Mouse (Mus musculus) kidney, postnatal 0 days (tissue): ENCODE data around the gene Rdh7. TPM values are rescaled to one million over a fixed set of nuclear protein-coding genes. Genes with fewer than 3 reads are reported as not detected.
"Not testable (repeated sequence)": the region's sequence is repeated elsewhere in the genome, so short reads cannot be mapped to it uniquely, and the experiment has no call there.

Experiments
- ATAC-seq: fragments of 200-750 bp; cut with Nextera tagmentation; replicated peaks from 2 replicates; pipeline ENCODE4 v1.8.0; 2017; ENCODE audit warnings: low read depth, moderate number of reproducible peaks, moderate TSS enrichment, moderate library complexity; ENCODE audit not compliant: low FRiP score
- DNase-seq: peaks from one replicate; pipeline ENCODE4 v3.0.0-alpha.2; 2016; ENCODE audit warnings: low spot score
- H3K27ac ChIP-seq: fragments of 300-500 bp; sonication (generic); 2 replicates; pipeline ENCODE4 v1.5.1; 2014; ENCODE audit warnings: mild to moderate bottlenecking
- H3K27me3 ChIP-seq: fragments of 300-500 bp; sonication (generic); 2 replicates; pipeline ENCODE4 v1.6.1; 2014; ENCODE audit warnings: low read length, mixed read lengths; ENCODE audit not compliant: insufficient read depth
- H3K36me3 ChIP-seq: fragments of 300-500 bp; sonication (generic); 2 replicates; pipeline ENCODE4 v1.6.1; 2014; ENCODE audit warnings: low read length, mixed read lengths; ENCODE audit not compliant: insufficient read depth
- H3K4me1 ChIP-seq: fragments of 300-500 bp; sonication (generic); replicated peaks from 2 replicates; pipeline ENCODE4 v1.6.1; 2014; ENCODE audit warnings: antibody characterized with exemption, low read length, mixed read lengths; ENCODE audit not compliant: insufficient read depth
- H3K4me2 ChIP-seq: fragments of 300-500 bp; sonication (generic); 2 replicates; pipeline ENCODE4 v1.6.1; 2014; ENCODE audit warnings: mild to moderate bottlenecking, low read length, moderate library complexity, mixed read lengths
- H3K4me3 ChIP-seq: fragments of 300-500 bp; sonication (generic); replicated peaks from 2 replicates; pipeline ENCODE4 v1.5.1; 2014; ENCODE audit warnings: low read depth, low read length
- H3K9ac ChIP-seq: fragments of 300-500 bp; sonication (generic); 2 replicates; pipeline ENCODE4 v1.6.1; 2014; ENCODE audit warnings: low read depth, low read length
- H3K9me3 ChIP-seq: fragments of 300-500 bp; sonication (generic); replicated peaks from 2 replicates; pipeline ENCODE4 v1.6.1; 2016; ENCODE audit warnings: low read length, inconsistent platforms, mixed read lengths
- CTCF ChIP-seq: IDR thresholded peaks from 2 replicates; pipeline ENCODE4 v1.5.1; 2016; ENCODE audit warnings: antibody characterized with exemption, low read depth, mild to moderate bottlenecking, moderate library complexity
- WGBS: fragments of 180-500 bp; shearing (Covaris S2); extraction: QIAGEN DNeasy Blood & Tissue Kit; methylation state at CpG from one replicate; pipeline ENCODE4 v1.1.7; 2014; 5-methylcytosine and 5-hydroxymethylcytosine counted together
- polyA plus RNA-seq: library from polyadenylated mRNA; unstranded; fragments of >200 nt; fragmentation: Nextera tagmentation; extraction: Ambion mirVana; gene quantifications from 2 replicates; pipeline ENCODE4 v1.2.1, GENCODE M21; 2015

Gene Rdh7
- polyA plus RNA-seq, 1 experiment from 2014 or later, result 0.21 TPM

DNA sequence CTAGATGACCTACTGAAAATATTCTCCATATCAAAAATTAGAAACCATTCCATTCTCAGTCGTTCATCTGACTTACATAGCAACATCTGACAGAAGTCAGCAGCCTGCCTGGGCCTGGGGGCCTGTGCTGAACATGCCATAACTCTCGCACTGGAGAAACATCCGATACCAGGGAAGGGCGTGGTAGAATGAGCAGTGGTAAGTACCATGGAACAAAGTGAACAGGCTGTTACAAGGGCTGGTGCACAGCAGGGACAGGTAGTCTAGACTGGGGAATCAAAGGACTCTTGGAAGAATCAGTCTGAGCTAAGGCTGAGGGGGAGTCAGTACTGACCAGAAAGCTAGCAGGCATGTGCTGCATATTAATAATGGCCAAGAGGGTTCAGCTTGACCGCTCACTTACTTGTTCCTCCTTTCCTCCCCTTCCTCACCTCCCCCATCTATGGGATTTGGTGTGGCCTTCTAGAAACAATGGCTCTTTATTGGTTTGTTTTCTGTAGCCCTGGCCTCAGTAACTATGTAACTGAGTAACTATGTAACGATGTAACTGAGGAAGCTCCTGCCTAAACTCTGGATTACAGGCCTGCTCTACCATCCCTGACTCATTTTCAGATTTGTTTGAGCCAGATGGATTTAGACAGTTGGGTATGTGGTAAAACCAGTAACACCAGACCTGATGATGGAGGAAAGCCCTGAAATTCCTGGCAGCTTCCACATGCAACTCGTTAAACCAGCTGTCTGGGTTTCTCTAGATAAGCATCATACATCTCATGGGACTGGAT is 36.2 kb upstream of the Rdh7 start:
- H3K4me2 ChIP-seq, result no peak overlapping the region
- ATAC-seq (peak; percentile 76; the same call in 1 of the 2 replicates), DNase-seq (peak; percentile 53)
- H3K9ac ChIP-seq, result no peak overlapping the region
- no peaks in the 10 kb centered on the region for H3K36me3 ChIP-seq
- no peaks in the 10 kb centered on the region for H3K27me3 ChIP-seq
- 0 out of 2 replicates have a peak, but pooled peaks cover 3% of the 10 kb centered on the region for H3K4me1 ChIP-seq
- H3K27ac ChIP-seq, result peak overlapping the region; percentile 76
- no peaks in the 10 kb centered on the region for H3K9me3 ChIP-seq
- 36% methylated on average over 7 of the region's 7 CpGs for WGBS
- no peak overlapping the region for H3K4me3 ChIP-seq
- no peak for TF ChIP-seq CTCF

DNA sequence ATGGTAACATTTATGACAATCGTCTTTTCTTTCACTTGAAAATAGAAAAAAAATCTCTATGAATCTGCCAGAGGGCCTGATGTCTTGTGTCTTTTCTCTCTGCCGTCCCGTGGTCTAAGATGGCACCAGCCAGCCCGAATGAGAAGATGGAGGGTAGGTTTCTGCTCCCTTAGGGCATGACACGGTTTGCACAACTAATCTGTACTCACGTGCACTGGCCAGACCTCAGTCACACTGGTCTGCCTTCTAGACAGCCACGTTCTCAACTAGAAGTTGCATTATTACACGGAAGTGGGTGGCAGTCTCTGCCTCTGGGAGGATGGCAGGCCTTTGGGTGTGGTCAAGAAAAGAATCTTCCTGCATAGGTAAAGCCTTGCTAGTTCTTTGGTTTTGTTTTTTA is 34.4 kb upstream of the Rdh7 start:
- H3K9me3 ChIP-seq, result no peaks in the 10 kb centered on the region
- 0 out of 2 replicates have a peak, but pooled peaks cover 3% of the 10 kb centered on the region for H3K4me1 ChIP-seq
- DNase-seq, result no peak
- no peak overlapping the region for H3K4me2 ChIP-seq
- H3K27ac ChIP-seq, result no peak overlapping the region
- 88% methylated on average over 8 of the region's 8 CpGs for WGBS
- H3K36me3 ChIP-seq, result no peaks in the 10 kb centered on the region
- no peak overlapping the region for H3K4me3 ChIP-seq
- no peak for ATAC-seq
- TF ChIP-seq CTCF, result no peak
- no peak overlapping the region for H3K9ac ChIP-seq
- no peaks in the 10 kb centered on the region for H3K27me3 ChIP-seq

DNA sequence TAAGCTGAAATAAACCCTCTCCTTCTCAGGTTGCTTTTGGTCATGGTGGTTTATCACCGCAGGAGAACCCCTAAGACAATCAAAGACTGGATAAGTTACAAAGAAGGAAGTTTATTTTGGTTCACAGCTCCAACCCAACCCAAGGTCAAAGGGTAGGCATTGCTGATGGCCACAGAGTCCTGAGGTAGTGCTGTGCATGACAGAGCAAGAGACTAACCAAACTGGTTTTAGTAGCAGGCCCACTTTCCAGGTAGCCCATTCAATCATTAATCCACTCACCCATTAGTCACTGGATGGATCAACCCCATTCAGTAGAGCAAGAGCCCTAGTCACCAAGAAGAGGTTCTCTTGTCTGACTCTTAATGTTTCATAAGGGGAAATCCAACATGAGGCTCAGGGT is 33.6 kb upstream of the Rdh7 start:
- Histone ChIP-seq H3K36me3 (no peaks in the 10 kb centered on the region), H3K4me1 (0 out of 2 replicates have a peak, but pooled peaks cover 3% of the 10 kb centered on the region), H3K27ac (no peak overlapping the region), H3K9me3 (no peaks in the 10 kb centered on the region), H3K4me2 (no peak overlapping the region), H3K9ac (no peak overlapping the region), H3K4me3 (no peak overlapping the region), H3K27me3 (no peaks in the 10 kb centered on the region)
- ATAC-seq (no peak), DNase-seq (no peak)
- no peak for TF ChIP-seq CTCF
- WGBS, result 47% methylated on average over 1 of the region's 1 CpGs

DNA sequence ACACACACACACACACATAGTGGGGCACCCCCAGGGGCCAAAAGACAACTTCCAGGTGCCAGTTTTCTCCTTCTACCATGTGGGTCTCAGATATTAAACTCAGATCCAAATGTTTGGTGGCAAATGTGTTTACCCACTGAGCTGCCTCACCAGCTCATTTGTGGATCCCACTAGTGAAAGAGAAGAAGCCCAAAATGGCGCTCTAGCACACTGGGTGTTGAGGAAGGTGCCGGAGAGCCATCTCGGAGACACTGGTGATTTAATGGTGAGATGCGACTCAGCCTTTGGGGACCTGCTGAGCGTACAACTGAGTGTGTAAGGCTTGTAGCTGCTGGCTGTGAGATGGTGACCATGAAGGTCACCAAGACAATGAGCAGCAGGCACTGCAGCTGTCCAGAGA is 29.0 kb upstream of the Rdh7 start:
- TF ChIP-seq CTCF, result no peak
- no peaks in the 10 kb centered on the region for H3K27me3 ChIP-seq
- 95% methylated on average over 5 of the region's 5 CpGs for WGBS
- no peak overlapping the region for H3K27ac ChIP-seq
- no peaks in the 10 kb centered on the region for H3K4me1 ChIP-seq
- H3K36me3 ChIP-seq, result no peaks in the 10 kb centered on the region
- no peak for DNase-seq
- no peak overlapping the region for H3K9ac ChIP-seq
- no peak overlapping the region for H3K4me2 ChIP-seq
- no peak overlapping the region for H3K4me3 ChIP-seq
- no peaks in the 10 kb centered on the region for H3K9me3 ChIP-seq
- ATAC-seq, result no peak

DNA sequence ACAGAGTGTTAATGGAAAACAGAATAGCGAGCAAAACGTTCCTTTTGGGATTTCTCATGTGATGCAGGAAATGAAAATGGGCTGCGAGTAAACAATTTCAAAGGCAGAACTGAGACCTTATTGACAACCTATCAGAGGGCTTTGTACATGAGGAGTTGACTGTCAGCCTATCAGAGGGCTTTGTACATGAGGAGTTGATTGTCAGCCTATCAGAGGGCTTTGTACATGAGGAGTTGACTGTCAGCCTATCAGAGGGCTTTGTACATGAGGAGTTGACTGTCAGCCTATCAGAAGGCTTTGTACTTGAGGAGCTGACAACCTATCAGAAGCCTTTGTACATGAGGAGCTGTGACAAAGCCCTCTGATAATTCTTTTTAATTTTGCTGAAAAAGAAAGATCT is 28.6 kb upstream of the Rdh7 start:
- not testable (repeated sequence) for H3K27ac ChIP-seq, H3K4me2 ChIP-seq, H3K27me3 ChIP-seq, H3K9ac ChIP-seq, ATAC-seq, H3K4me1 ChIP-seq, H3K36me3 ChIP-seq, DNase-seq, H3K9me3 ChIP-seq, H3K4me3 ChIP-seq
- WGBS, result 84% methylated on average over 3 of the region's 3 CpGs

DNA sequence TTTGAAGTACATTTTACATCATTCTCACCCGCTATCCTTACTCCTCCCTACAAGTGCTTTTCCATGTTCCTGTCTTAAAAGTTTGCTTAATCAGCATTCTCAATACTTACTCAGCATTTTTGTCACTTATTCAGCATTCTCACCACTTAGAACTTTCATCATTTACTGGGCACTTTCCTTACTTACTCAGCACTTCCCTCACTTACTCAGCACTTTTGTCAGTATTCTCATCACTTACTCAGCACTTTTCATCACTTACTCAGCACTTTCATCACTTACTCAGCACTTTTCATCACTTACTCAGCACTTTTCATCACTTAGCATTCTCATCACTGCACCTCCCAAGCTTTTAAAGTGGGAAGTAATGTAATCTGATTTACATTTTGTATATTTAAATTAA is 27.0 kb upstream of the Rdh7 start:
- ATAC-seq (no peak), DNase-seq (no peak)
- no peaks in the 10 kb centered on the region for H3K27me3 ChIP-seq
- no peak for TF ChIP-seq CTCF
- no peak overlapping the region for H3K27ac ChIP-seq
- no peak overlapping the region for H3K4me2 ChIP-seq
- no peak overlapping the region for H3K4me3 ChIP-seq
- no peak overlapping the region for H3K9ac ChIP-seq
- H3K4me1 ChIP-seq, result no peaks in the 10 kb centered on the region
- H3K9me3 ChIP-seq, result no peaks in the 10 kb centered on the region
- H3K36me3 ChIP-seq, result no peaks in the 10 kb centered on the region
- 91% methylated on average over 1 of the region's 1 CpGs for WGBS

DNA sequence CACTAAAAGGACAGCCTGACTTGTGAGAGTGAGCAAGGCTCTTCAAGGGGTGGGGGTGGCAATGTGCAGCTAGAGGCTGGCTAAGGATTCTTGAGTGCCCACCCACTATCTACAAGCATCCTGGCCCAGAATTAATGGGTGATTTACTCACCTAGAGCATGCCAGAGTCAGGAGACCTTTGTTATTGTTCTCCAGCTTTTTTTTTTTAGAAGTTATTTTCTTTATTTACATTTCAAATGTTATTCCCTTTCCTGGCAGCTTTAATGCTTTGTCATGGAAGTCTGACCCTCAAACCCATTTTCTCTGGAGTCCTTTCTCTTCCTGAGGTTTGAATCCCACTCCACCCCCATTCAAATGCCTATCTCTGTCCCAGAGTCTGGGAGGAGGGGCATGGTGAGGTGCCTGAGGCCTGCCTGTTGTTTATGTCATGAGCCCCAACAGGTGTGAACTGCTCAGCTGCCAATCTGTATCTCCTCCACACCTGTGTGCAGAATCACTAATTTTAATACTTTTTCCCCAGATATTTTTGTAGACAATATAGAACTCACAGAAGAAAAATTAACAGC is 18.9 kb upstream of the Rdh7 start:
- no peak overlapping the region for H3K9ac ChIP-seq
- no peaks in the 10 kb centered on the region for H3K27me3 ChIP-seq
- H3K27ac ChIP-seq, result no peak overlapping the region
- no peaks in the 10 kb centered on the region for H3K9me3 ChIP-seq
- H3K4me1 ChIP-seq, result no peaks in the 10 kb centered on the region
- H3K4me3 ChIP-seq, result no peak overlapping the region
- no peaks in the 10 kb centered on the region for H3K36me3 ChIP-seq
- no peak for TF ChIP-seq CTCF
- DNase-seq (no peak), ATAC-seq (no peak)
- no peak overlapping the region for H3K4me2 ChIP-seq
